Mouse (Mus musculus) kidney, embryonic 16.5 days (tissue): ENCODE measurements around the gene Dis3l2. TPM values are rescaled to one million over a fixed set of nuclear protein-coding genes. Genes with fewer than 3 reads are reported as not detected.

Experiments
- ATAC-seq: fragments of 200-750 bp; cut with Nextera tagmentation; 2 replicates; pipeline ENCODE4 v1.8.0; 2017; ENCODE audit warnings: moderate TSS enrichment; ENCODE audit not compliant: low FRiP score, low TSS enrichment
- H3K27ac ChIP-seq: fragments of 300-500 bp; sonication (generic); 2 replicates; pipeline ENCODE4 v1.5.1; 2014; ENCODE audit warnings: low read length
- H3K27me3 ChIP-seq: fragments of 300-500 bp; sonication (generic); 2 replicates; pipeline ENCODE4 v1.6.1; 2014; ENCODE audit warnings: low read length, control low read depth, mixed read lengths; ENCODE audit not compliant: insufficient read depth
- H3K36me3 ChIP-seq: fragments of 300-500 bp; sonication (generic); 2 replicates; pipeline ENCODE4 v1.6.1; 2014; ENCODE audit warnings: low read length, control low read depth, mixed read lengths; ENCODE audit not compliant: insufficient read depth
- H3K4me1 ChIP-seq: fragments of 300-500 bp; sonication (generic); 2 replicates; pipeline ENCODE4 v1.6.1; 2014; ENCODE audit warnings: low read length, control low read depth, mixed read lengths; ENCODE audit not compliant: insufficient read depth
- H3K4me2 ChIP-seq: fragments of 300-500 bp; sonication (generic); replicated peaks from 2 replicates; pipeline ENCODE4 v1.6.1; 2014; ENCODE audit warnings: low read depth, low read length
- H3K4me3 ChIP-seq: fragments of 300-500 bp; sonication (generic); 2 replicates; pipeline ENCODE4 v1.5.1; 2014; ENCODE audit warnings: mild to moderate bottlenecking, low read length
- H3K9ac ChIP-seq: fragments of 300-500 bp; sonication (generic); replicated peaks from 2 replicates; pipeline ENCODE4 v1.6.1; 2014; ENCODE audit warnings: low read length
- H3K9me3 ChIP-seq: fragments of 300-500 bp; sonication (generic); 2 replicates; pipeline ENCODE4 v1.6.1; 2016; ENCODE audit warnings: low read length, control low read depth
- WGBS: fragments of 180-500 bp; shearing (Covaris S2); extraction: QIAGEN DNeasy Blood & Tissue Kit; methylation state at CpG from one replicate; pipeline ENCODE4 v1.1.7; 2014; 5-methylcytosine and 5-hydroxymethylcytosine counted together
- polyA plus RNA-seq: library from polyadenylated mRNA; unstranded; fragments of >200 nt; fragmentation: Nextera tagmentation; extraction: Ambion mirVana; gene quantifications from 2 replicates; pipeline ENCODE4 v1.2.1, GENCODE M21; 2015

Gene Dis3l2
- polyA plus RNA-seq, 1 experiment from 2014 or later: 30.8 TPM

DNA sequence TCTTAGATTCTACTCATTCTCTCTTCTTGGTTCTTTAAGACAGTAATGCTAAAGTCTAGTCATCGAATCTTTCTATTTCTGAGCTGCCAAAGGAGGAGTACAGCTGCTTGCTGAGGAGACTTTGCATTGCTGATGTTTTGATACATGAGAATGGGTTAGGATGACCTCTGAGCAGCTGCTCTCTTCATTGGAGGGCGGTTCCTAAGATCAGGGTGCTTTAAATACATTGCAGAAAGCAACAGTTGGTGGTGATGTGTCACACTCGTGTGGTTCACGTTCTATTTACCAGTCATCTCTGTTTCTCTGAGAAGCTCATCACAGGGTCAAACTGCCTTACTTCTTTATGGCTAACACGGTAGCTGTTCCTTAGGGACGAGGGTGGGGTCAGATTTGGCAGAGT, 54.5 kb downstream of the Dis3l2 start:
- no peak for ATAC-seq
- Histone ChIP-seq H3K27me3 (no peaks in the 10 kb centered on the region), H3K36me3 (0 out of 2 replicates have a peak, but pooled peaks cover 2% of the 10 kb centered on the region), H3K27ac (no peak overlapping the region), H3K4me2 (no peak overlapping the region), H3K9me3 (no peaks in the 10 kb centered on the region), H3K4me1 (peaks cover 11% of the 10 kb centered on the region), H3K4me3 (no peak overlapping the region), H3K9ac (no peak overlapping the region)
- WGBS: 47% methylated on average over 6 of the region's 6 CpGs

GRCm38 (mm10) chr1:86762161-86762560, 58.6 kb downstream of the Dis3l2 start:
- Histone ChIP-seq H3K4me2 (no peak overlapping the region), H3K4me3 (no peak overlapping the region), H3K4me1 (no peaks in the 10 kb centered on the region), H3K9ac (no peak overlapping the region), H3K9me3 (no peaks in the 10 kb centered on the region), H3K27me3 (no peaks in the 10 kb centered on the region), H3K36me3 (no peaks in the 10 kb centered on the region), H3K27ac (no peak overlapping the region)
- WGBS: 94% methylated on average over 6 of the region's 6 CpGs
- ATAC-seq: no peak

- 90% methylated on average over 2 of the region's 2 CpGs for WGBS
- Histone ChIP-seq H3K4me1 (no peaks in the 10 kb centered on the region), H3K9me3 (no peaks in the 10 kb centered on the region), H3K27ac (no peak overlapping the region), H3K4me3 (no peak overlapping the region), H3K36me3 (no peaks in the 10 kb centered on the region), H3K4me2 (no peak overlapping the region), H3K27me3 (no peaks in the 10 kb centered on the region), H3K9ac (no peak overlapping the region)
- no peak for ATAC-seq
Observed at GRCm38 (mm10) chr1:86801241-86801640, 97.6 kb downstream of the Dis3l2 start.

GRCm38 (mm10) chr1:86811756-86812155, 108.1 kb downstream of the Dis3l2 start:
- Histone ChIP-seq H3K4me1 (no peaks in the 10 kb centered on the region), H3K27me3 (no peaks in the 10 kb centered on the region), H3K9ac (no peak overlapping the region), H3K27ac (no peak overlapping the region), H3K36me3 (no peaks in the 10 kb centered on the region), H3K4me3 (no peak overlapping the region), H3K4me2 (no peak overlapping the region), H3K9me3 (no peaks in the 10 kb centered on the region)
- 60% methylated on average over 3 of the region's 3 CpGs for WGBS
- no peak for ATAC-seq

GRCm38 (mm10) chr1:86822266-86822665, 118.7 kb downstream of the Dis3l2 start:
- H3K27me3 ChIP-seq: no peaks in the 10 kb centered on the region
- H3K9me3 ChIP-seq: no peaks in the 10 kb centered on the region
- H3K4me3 ChIP-seq: no peak overlapping the region
- no peak overlapping the region for H3K27ac ChIP-seq
- no peak overlapping the region for H3K4me2 ChIP-seq
- no peak overlapping the region for H3K9ac ChIP-seq
- H3K36me3 ChIP-seq: no peaks in the 10 kb centered on the region
- 62% methylated on average over 1 of the region's 1 CpGs for WGBS
- H3K4me1 ChIP-seq: no peaks in the 10 kb centered on the region
- no peak for ATAC-seq

GRCm38 (mm10) chr1:86834351-86834987, 130.9 kb downstream of the Dis3l2 start:
- Histone ChIP-seq H3K4me3 (no peak overlapping the region), H3K27ac (peak overlapping the region; percentile 59; the same call in 1 of the 2 replicates), H3K9me3 (no peaks in the 10 kb centered on the region), H3K4me1 (peaks cover 17% of the 10 kb centered on the region), H3K4me2 (no peak overlapping the region), H3K9ac (no peak overlapping the region), H3K36me3 (no peaks in the 10 kb centered on the region), H3K27me3 (no peaks in the 10 kb centered on the region)
- peak; percentile 75 for ATAC-seq
- 28% methylated on average over 2 of the region's 2 CpGs for WGBS

DNA sequence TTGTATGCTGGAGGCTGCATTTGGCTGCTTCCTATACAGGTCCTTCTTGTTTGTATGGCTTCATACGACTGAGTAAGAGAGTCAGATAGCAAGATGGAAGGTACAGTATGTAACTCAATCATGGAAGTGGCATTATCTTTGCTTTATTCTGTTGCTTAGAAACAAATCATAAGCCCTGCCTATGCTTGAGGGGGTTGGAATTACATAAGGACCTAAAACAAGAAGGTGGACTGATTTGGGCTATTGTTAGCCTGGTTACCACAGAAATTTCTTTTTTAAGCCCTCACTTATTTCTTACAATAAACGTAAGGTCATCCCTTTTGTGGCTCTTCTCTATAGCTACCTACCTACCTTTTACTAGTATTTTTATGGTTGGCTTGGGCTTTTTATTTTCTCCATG, 131.4 kb downstream of the Dis3l2 start:
- Histone ChIP-seq H3K36me3 (no peaks in the 10 kb centered on the region), H3K4me3 (no peak overlapping the region), H3K9me3 (no peaks in the 10 kb centered on the region), H3K27me3 (no peaks in the 10 kb centered on the region), H3K4me1 (peaks cover 17% of the 10 kb centered on the region), H3K4me2 (no peak overlapping the region), H3K27ac (no peak overlapping the region), H3K9ac (no peak overlapping the region)
- no peak for ATAC-seq
- WGBS: 64% methylated on average over 2 of the region's 2 CpGs

GRCm38 (mm10) chr1:86850754-86851153, 147.1 kb downstream of the Dis3l2 start:
- ATAC-seq: no peak
- WGBS: 100% methylated on average over 2 of the region's 2 CpGs

DNA sequence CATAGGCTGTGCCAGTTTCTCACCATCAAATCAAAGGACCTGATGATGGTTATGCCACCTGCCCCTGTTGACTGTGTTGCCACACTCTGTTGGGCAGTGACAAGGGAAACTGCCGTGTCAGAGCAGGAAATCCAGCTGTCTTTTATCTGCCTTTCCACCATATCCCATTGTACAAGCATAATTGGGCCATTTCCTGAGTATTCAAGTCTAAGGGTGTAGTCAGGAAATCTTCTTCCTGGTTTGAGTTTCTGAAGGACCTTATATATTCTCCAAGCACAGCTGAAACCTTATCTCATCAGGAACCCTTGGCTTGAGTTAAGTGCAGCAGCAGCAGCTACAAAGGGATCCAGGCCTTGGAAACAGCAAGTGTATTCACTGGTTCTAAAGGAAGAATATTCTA, 155.3 kb downstream of the Dis3l2 start:
- Histone ChIP-seq H3K9me3 (no peaks in the 10 kb centered on the region), H3K27ac (no peak overlapping the region), H3K9ac (no peak overlapping the region), H3K27me3 (no peaks in the 10 kb centered on the region), H3K4me3 (no peak overlapping the region), H3K4me1 (no peaks in the 10 kb centered on the region), H3K4me2 (no peak overlapping the region), H3K36me3 (peaks cover 16% of the 10 kb centered on the region; the same call in 1 of the 2 replicates)
- 48% methylated on average over 1 of the region's 1 CpGs for WGBS
- ATAC-seq: peak; percentile 42; the same call in 1 of the 2 replicates

More at GRCm38 (mm10) chr1:86850754-86851153, 147.1 kb downstream of the Dis3l2 start:
- H3K9me3 ChIP-seq: no peaks in the 10 kb centered on the region
- no peak overlapping the region for H3K4me2 ChIP-seq
- no peak overlapping the region for H3K27ac ChIP-seq
- H3K4me3 ChIP-seq: no peak overlapping the region
- H3K27me3 ChIP-seq: no peaks in the 10 kb centered on the region
- no peak overlapping the region for H3K9ac ChIP-seq
- no peaks in the 10 kb centered on the region for H3K4me1 ChIP-seq
- H3K36me3 ChIP-seq: 0 out of 2 replicates have a peak, but pooled peaks cover 5% of the 10 kb centered on the region

- H3K36me3 ChIP-seq: peaks cover 16% of the 10 kb centered on the region; the same call in 1 of the 2 replicates
- no peak for ATAC-seq
- H3K4me2 ChIP-seq: no peak overlapping the region
- H3K4me3 ChIP-seq: no peak overlapping the region
- no peaks in the 10 kb centered on the region for H3K9me3 ChIP-seq
- no peaks in the 10 kb centered on the region for H3K4me1 ChIP-seq
- WGBS: 12% methylated on average over 1 of the region's 1 CpGs
- no peaks in the 10 kb centered on the region for H3K27me3 ChIP-seq
- H3K27ac ChIP-seq: no peak overlapping the region
- no peak overlapping the region for H3K9ac ChIP-seq
Observed at GRCm38 (mm10) chr1:86859371-86859770, 155.8 kb downstream of the Dis3l2 start.
